Mouse (Mus musculus): ENCODE measurements around the gene Asxl1. TPM values are rescaled to one million over a fixed set of nuclear protein-coding genes. Genes with fewer than 3 reads are reported as not detected.
A peak's percentile ranks its signal among the peaks of the same experiment; 100 is the strongest.

The Asxl1 gene
- total RNA-seq, 4 experiments from 2014 or later = 32.3 to 39.0 (median 34.2) TPM

GRCm38 (mm10) chr2:153442720-153443119 lies 97.1 kb downstream of the Asxl1 start:
- DNase-seq (ENCODE audit: low spot score in 2 of 2) = no peak

- DNase-seq (ENCODE audit: low spot score in 2 of 2) = no peak
Measured at GRCm38 (mm10) chr2:153443434-153444240, 98.0 kb downstream of the Asxl1 start.

- DNase-seq (ENCODE audit: low spot score in 2 of 2) = peak in 1 of 2 experiments; percentile 40
Measured at GRCm38 (mm10) chr2:153444254-153445136, 98.9 kb downstream of the Asxl1 start.

- no peak for DNase-seq (ENCODE audit: low spot score in 2 of 2)
Measured at GRCm38 (mm10) chr2:153445137-153446016, 99.7 kb downstream of the Asxl1 start.

GRCm38 (mm10) chr2:153446017-153446408 lies 100.4 kb downstream of the Asxl1 start:
- DNase-seq (ENCODE audit: low spot score in 2 of 2) = peak; percentile 56 to 67

- no peak for DNase-seq (ENCODE audit: low spot score in 2 of 2)
Measured at GRCm38 (mm10) chr2:153446476-153446875, 100.8 kb downstream of the Asxl1 start.

- DNase-seq (ENCODE audit: low spot score in 2 of 2) = no peak
Measured at GRCm38 (mm10) chr2:153447719-153448118, 102.1 kb downstream of the Asxl1 start.

GRCm38 (mm10) chr2:153448519-153448918 lies 102.9 kb downstream of the Asxl1 start:
- DNase-seq (ENCODE audit: low spot score in 2 of 2) = no peak

Other genes with a start within 250 kb of the Asxl1 start
- gene Hck, start 237.4 kb upstream of the Asxl1 start, total RNA-seq (2022) = 1 to 10 TPM; 1.6 to 5.9 (median 3.6) TPM
- gene Tm9sf4, start 184.5 kb upstream of the Asxl1 start, total RNA-seq (2022) = 100 to 1,000 TPM in 3 of 4 experiments, 10 to 100 TPM in 1; 93.5 to 116 (median 103) TPM
- 10 to 100 TPM; 22.1 to 24.5 (median 23.5) TPM for gene Tspyl3, start 120.4 kb upstream of the Asxl1 start, total RNA-seq (2022)
- gene Plagl2, start 104.4 kb upstream of the Asxl1 start, total RNA-seq (2022) = 1 to 10 TPM; 6.6 to 7.2 (median 6.7) TPM
- 10 to 100 TPM; 20.7 to 22.4 (median 21.6) TPM for gene Pofut1, start 104.3 kb upstream of the Asxl1 start, total RNA-seq (2022)
- 10 to 100 TPM; 46.6 to 58.4 (median 52.2) TPM for gene Kif3b, start 54.4 kb upstream of the Asxl1 start, total RNA-seq (2022)
- gene 4930404H24Rik, start 147.0 kb downstream of the Asxl1 start, total RNA-seq (2022) = 1 to 10 TPM in 1 of 4 experiments, not detected in 3; 1.8 TPM
- 10 to 100 TPM; 44.4 to 47.8 (median 45.1) TPM for gene Nol4l, start 184.1 kb downstream of the Asxl1 start, total RNA-seq (2022)

Data from layer of hippocampus, adult 8-10 months (tissue).